Comparison of ENCODE assay signal across 16 mouse cellular contexts in genomic region chr15:101233183-101233582, GRCm38 (mm10). TPM values are rescaled to one million over a fixed set of nuclear protein-coding genes. Genes with fewer than 3 reads are reported as not detected.
DNase-seq lines count a peak whose midpoint lies in the region; ATAC-seq and TF ChIP-seq lines count a peak whose summit lies in the region.
"Had no signal": no experiment of that assay in that cellular context is flagged by ENCODE, and none has a peak within 500 bp of the region (broad histone marks: within the 10 kb centered on the region; RNA-seq: fewer than 3 reads in every experiment).

No protein-coding gene starts in this region.

- H3K27me3 ChIP-seq in heart, embryonic 13.5 days (replicated peaks), result peaks cover 22% of the 10 kb centered on the region; the same call in 1 of the 2 replicates
- H3K27me3 ChIP-seq in ES-Bruce4 (ENCODE audit: control insufficient read depth, insufficient read depth, low read length, poor library complexity, severe bottlenecking), result no peaks in the 10 kb centered on the region
- H3K27me3 ChIP-seq in intestine, embryonic 16.5 days (replicated peaks; ENCODE audit: control insufficient read depth, insufficient read depth, low read length), result no peaks in the 10 kb centered on the region
- peaks cover 9% of the 10 kb centered on the region; the same call in 1 of the 2 replicates for H3K27me3 ChIP-seq in midbrain, embryonic 13.5 days
- H3K27me3 ChIP-seq: neural tube, embryonic 15.5 days had no signal

- no peak overlapping the region for H3K4me2 ChIP-seq in heart, embryonic 13.5 days
- no peak overlapping the region for H3K4me2 ChIP-seq in intestine, embryonic 16.5 days (ENCODE audit: low read depth, low read length)
- no peak overlapping the region for H3K4me2 ChIP-seq in midbrain, embryonic 13.5 days (replicated peaks)
- H3K4me2 ChIP-seq: heart, embryonic 11.5 days; liver, embryonic 15.5 days; neural tube, embryonic 15.5 days had no signal

- H3K4me3 ChIP-seq in heart, embryonic 13.5 days, result no peak overlapping the region
- no peak overlapping the region for H3K4me3 ChIP-seq in ES-Bruce4 (ENCODE audit: low read depth, low read length)
- H3K4me3 ChIP-seq in intestine, embryonic 16.5 days (ENCODE audit: low read length), result no peak overlapping the region
- no peak overlapping the region for H3K4me3 ChIP-seq in midbrain, embryonic 13.5 days (replicated peaks)
- H3K4me3 ChIP-seq: liver, embryonic 15.5 days; neural tube, embryonic 15.5 days had no signal

- peaks cover 36% of the 10 kb centered on the region for H3K4me1 ChIP-seq in heart, embryonic 13.5 days
- peaks cover 15% of the 10 kb centered on the region for H3K4me1 ChIP-seq in ES-Bruce4 (ENCODE audit: control insufficient read depth, insufficient read depth, low read length)
- H3K4me1 ChIP-seq in intestine, embryonic 16.5 days (ENCODE audit: control insufficient read depth, insufficient read depth, low read length), result peaks cover 46% of the 10 kb centered on the region
- peaks cover 13% of the 10 kb centered on the region for H3K4me1 ChIP-seq in midbrain, embryonic 13.5 days (replicated peaks)
- H3K4me1 ChIP-seq: liver, embryonic 15.5 days had no signal

- ATAC-seq in heart, embryonic 13.5 days (ENCODE audit: extremely low read depth, insufficient number of reproducible peaks, low FRiP score, low TSS enrichment), result no peak
- ATAC-seq in intestine, embryonic 16.5 days, result no peak
- no peak for ATAC-seq in midbrain, embryonic 13.5 days
- ATAC-seq: activated CD4-positive, CD25-positive, alpha-beta regulatory T cell, adult 4 months; inflammation-experienced regulatory T-cells, adult 6 months had no signal

- TF ChIP-seq POLR2A in ES-Bruce4 (IDR thresholded peaks at IDR 0.05; ENCODE audit: insufficient read depth, low read length), result no peak

- no peak for TF ChIP-seq CTCF in ES-Bruce4 (IDR thresholded peaks at IDR 0.05; ENCODE audit: low read depth, low read length)

- H3K36me3 ChIP-seq in heart, embryonic 13.5 days, result peaks cover 40% of the 10 kb centered on the region
- peaks cover 12% of the 10 kb centered on the region for H3K36me3 ChIP-seq in ES-Bruce4 (ENCODE audit: control insufficient read depth, insufficient read depth, low read length, poor library complexity, severe bottlenecking)
- peaks cover 24% of the 10 kb centered on the region for H3K36me3 ChIP-seq in intestine, embryonic 16.5 days (ENCODE audit: control insufficient read depth, insufficient read depth, low read length)
- peaks cover 20% of the 10 kb centered on the region for H3K36me3 ChIP-seq in midbrain, embryonic 13.5 days
- H3K36me3 ChIP-seq: liver, embryonic 15.5 days; neural tube, embryonic 15.5 days had no signal

- TF ChIP-seq EP300 in ES-Bruce4 (IDR thresholded peaks at IDR 0.05; ENCODE audit: insufficient read depth, low read depth, low read length), result no peak

- no peak overlapping the region for H3K27ac ChIP-seq in heart, embryonic 13.5 days (replicated peaks)
- H3K27ac ChIP-seq in ES-Bruce4 (ENCODE audit: insufficient read depth, low read length), result peak overlapping the region; percentile 55
- peak overlapping the region; percentile 94 for H3K27ac ChIP-seq in intestine, embryonic 16.5 days (ENCODE audit: low read length)
- no peak overlapping the region for H3K27ac ChIP-seq in midbrain, embryonic 13.5 days
- H3K27ac ChIP-seq: liver, embryonic 15.5 days; neural tube, embryonic 15.5 days had no signal

- no peaks in the 10 kb centered on the region for H3K9me3 ChIP-seq in heart, embryonic 13.5 days
- no peaks in the 10 kb centered on the region for H3K9me3 ChIP-seq in ES-Bruce4 (replicated peaks; ENCODE audit: control insufficient read depth, insufficient read depth, low read length, poor library complexity, severe bottlenecking)
- no peaks in the 10 kb centered on the region for H3K9me3 ChIP-seq in intestine, embryonic 16.5 days (ENCODE audit: control insufficient read depth, low read length)
- no peaks in the 10 kb centered on the region for H3K9me3 ChIP-seq in midbrain, embryonic 13.5 days
- H3K9me3 ChIP-seq: liver, embryonic 15.5 days; neural tube, embryonic 15.5 days had no signal

- H3K9ac ChIP-seq in heart, embryonic 13.5 days, result 0 out of 2 replicates have a peak overlapping the region, but pooled peaks have one; percentile 12
- no peak overlapping the region for H3K9ac ChIP-seq in ES-Bruce4 (ENCODE audit: low read depth, poor library complexity, severe bottlenecking)
- 0 out of 2 replicates have a peak overlapping the region, but pooled peaks have one; percentile 0 for H3K9ac ChIP-seq in intestine, embryonic 16.5 days (ENCODE audit: low read depth, low read length)
- H3K9ac ChIP-seq in midbrain, embryonic 13.5 days (replicated peaks), result no peak overlapping the region
- H3K9ac ChIP-seq: liver, embryonic 15.5 days; neural tube, embryonic 15.5 days had no signal

- WGBS in heart, embryonic 13.5 days, result 68% methylated on average over 3 of the region's 3 CpGs
- WGBS in intestine, embryonic 16.5 days, result 85% methylated on average over 3 of the region's 3 CpGs
- 89% methylated on average over 3 of the region's 3 CpGs for WGBS in midbrain, embryonic 13.5 days

- no peak for DNase-seq in heart, postnatal 4 days
- peak; percentile 80 for DNase-seq in lung, postnatal 36 days
- no peak for DNase-seq in layer of hippocampus, adult 11-12 months (ENCODE audit: low spot score)
- DNase-seq in frontal cortex, postnatal 36 days (ENCODE audit: low spot score in 2 of 2), result no peak
- DNase-seq: cerebellum, adult 9-10 months; kidney, postnatal 4 days; right cerebral cortex, postnatal 25 days had no signal

RNA-seq across cellular contexts. Expression of gene Grasp, which starts 9.2 kb away (rescaled TPM):
- polyA plus RNA-seq in heart, embryonic 13.5 days (2015; fragmentation: Nextera tagmentation; extraction: Ambion mirVana), result 3.8 and 4.4 TPM in 2 replicates
- total RNA-seq in heart, postnatal 4 days (2021), result 10 to 100 TPM; 13.9 to 15.1 TPM
- 8.6 and 9.6 TPM in 2 replicates for polyA plus RNA-seq in ES-Bruce4 (2011; ENCODE audit: insufficient read depth, insufficient read length, low read depth, missing spikeins)
- polyA plus RNA-seq in intestine, embryonic 16.5 days (2015; fragmentation: Nextera tagmentation; extraction: Ambion mirVana), result 2.3 and 2.8 TPM in 2 replicates
- 1.7 and 2.4 TPM in 2 replicates for polyA plus RNA-seq in midbrain, embryonic 13.5 days (2015; fragmentation: Nextera tagmentation; extraction: Ambion mirVana)
- polyA plus RNA-seq: activated CD4-positive, CD25-positive, alpha-beta regulatory T cell, adult 4 months had no signal

RNA-seq across cellular contexts. Expression of gene Nr4a1, which starts 20.9 kb away (rescaled TPM):
- 10.4 and 10.8 TPM in 2 replicates for polyA plus RNA-seq in heart, embryonic 13.5 days (2015; fragmentation: Nextera tagmentation; extraction: Ambion mirVana)
- 10 to 100 TPM; 48.1 to 49.6 TPM for total RNA-seq in heart, postnatal 4 days (2021)
- polyA plus RNA-seq in ES-Bruce4 (2011; ENCODE audit: insufficient read depth, insufficient read length, low read depth, missing spikeins), result 29.4 and 31.9 TPM in 2 replicates
- 8.6 and 10.0 TPM in 2 replicates for polyA plus RNA-seq in intestine, embryonic 16.5 days (2015; fragmentation: Nextera tagmentation; extraction: Ambion mirVana)
- polyA plus RNA-seq in midbrain, embryonic 13.5 days (2015; fragmentation: Nextera tagmentation; extraction: Ambion mirVana), result 2.8 and 3.1 TPM in 2 replicates

RNA-seq across cellular contexts. Expression of gene Atg101, which starts 50.9 kb away (rescaled TPM):
- 50.6 and 56.1 TPM in 2 replicates for polyA plus RNA-seq in heart, embryonic 13.5 days (2015; fragmentation: Nextera tagmentation; extraction: Ambion mirVana)
- 10 to 100 TPM; 21.7 to 23.3 TPM for total RNA-seq in heart, postnatal 4 days (2021)
- polyA plus RNA-seq in ES-Bruce4 (2011; ENCODE audit: insufficient read depth, insufficient read length, low read depth, missing spikeins), result 37.6 and 39.1 TPM in 2 replicates
- polyA plus RNA-seq in intestine, embryonic 16.5 days (2015; fragmentation: Nextera tagmentation; extraction: Ambion mirVana), result 58.3 and 67.1 TPM in 2 replicates
- 79.1 and 82.8 TPM in 2 replicates for polyA plus RNA-seq in midbrain, embryonic 13.5 days (2015; fragmentation: Nextera tagmentation; extraction: Ambion mirVana)

RNA-seq across cellular contexts. Expression of gene Acvr1b, which starts 59.3 kb away (rescaled TPM):
- 5.4 and 6.0 TPM in 2 replicates for polyA plus RNA-seq in heart, embryonic 13.5 days (2015; fragmentation: Nextera tagmentation; extraction: Ambion mirVana)
- total RNA-seq in heart, postnatal 4 days (2021), result 10 to 100 TPM; 20.8 to 21.4 TPM
- polyA plus RNA-seq in ES-Bruce4 (2011; ENCODE audit: insufficient read depth, insufficient read length, low read depth, missing spikeins), result 27.7 and 27.8 TPM in 2 replicates
- polyA plus RNA-seq in intestine, embryonic 16.5 days (2015; fragmentation: Nextera tagmentation; extraction: Ambion mirVana), result 10.4 and 11.0 TPM in 2 replicates
- 18.2 and 19.2 TPM in 2 replicates for polyA plus RNA-seq in midbrain, embryonic 13.5 days (2015; fragmentation: Nextera tagmentation; extraction: Ambion mirVana)

RNA-seq across cellular contexts. Expression of gene 6030408B16Rik, which starts 59.8 kb away (rescaled TPM):
- polyA plus RNA-seq in heart, embryonic 13.5 days (2015; fragmentation: Nextera tagmentation; extraction: Ambion mirVana), result 2.4 and 3.0 TPM in 2 replicates
- total RNA-seq in heart, postnatal 4 days (2021), result 1 to 10 TPM; 4.3 to 4.6 TPM
- not detected in 2 replicates for polyA plus RNA-seq in ES-Bruce4 (2011; ENCODE audit: insufficient read depth, insufficient read length, low read depth, missing spikeins)
- polyA plus RNA-seq in intestine, embryonic 16.5 days (2015; fragmentation: Nextera tagmentation; extraction: Ambion mirVana), result 3.6 and 4.4 TPM in 2 replicates
- polyA plus RNA-seq in midbrain, embryonic 13.5 days (2015; fragmentation: Nextera tagmentation; extraction: Ambion mirVana), result 0.26 and 0.46 TPM in 2 replicates

Comparison
In these comparisons a context has a peak if more than half of its experiments do, and no peak if none do; other contexts are left out.
1. H3K27ac ChIP-seq: peak in ES-Bruce4 (single experiment) and intestine, embryonic 16.5 days (single experiment); none in heart, embryonic 13.5 days (single experiment) and midbrain, embryonic 13.5 days (single experiment).
2. H3K9ac ChIP-seq: peak in heart, embryonic 13.5 days (single experiment) and intestine, embryonic 16.5 days (single experiment); none in ES-Bruce4 (single experiment) and midbrain, embryonic 13.5 days (single experiment).